Mouse (Mus musculus) myocyte (in vitro differentiated cells): ENCODE measurements at regions not wholly inside any gene's neighbourhood (a gene's known extent, or its start where the extent isn't known, plus 50 kb on each side); places are given as distances from the start of the nearest gene placed in this dataset.

Source experiments
- CEBPB ChIP-seq: IDR thresholded peaks from 2 replicates; pipeline ENCODE4 v1.6.1; 2011; ENCODE audit warnings: mild to moderate bottlenecking, moderate library complexity; ENCODE audit not compliant: poor library complexity, insufficient read depth, severe bottlenecking
- MAX ChIP-seq: IDR thresholded peaks from one replicate; pipeline ENCODE4 v1.6.1; 2011; ENCODE audit warnings: low read depth, mild to moderate bottlenecking, control low read depth
- MYOD1 ChIP-seq, 3 experiments: IDR thresholded peaks; one replicate each; pipeline ENCODE4 v1.6.1; 2011; ENCODE audit warnings: control low read depth in 2 of 3, low read depth in 2 of 3, mild to moderate bottlenecking in 2 of 3, moderate library complexity in 1 of 3; ENCODE audit not compliant: insufficient read length in 2 of 3, control insufficient read depth in 1 of 3
- POLR2A ChIP-seq: IDR thresholded peaks from one replicate; pipeline ENCODE4 v1.6.1; 2011; ENCODE audit warnings: low read depth, mild to moderate bottlenecking, control low read depth, moderate library complexity; ENCODE audit not compliant: insufficient read length
- SRF ChIP-seq: IDR thresholded peaks from one replicate; pipeline ENCODE4 v1.6.1; 2011; ENCODE audit warnings: low read depth; ENCODE audit not compliant: control insufficient read depth, insufficient read length

DNA sequence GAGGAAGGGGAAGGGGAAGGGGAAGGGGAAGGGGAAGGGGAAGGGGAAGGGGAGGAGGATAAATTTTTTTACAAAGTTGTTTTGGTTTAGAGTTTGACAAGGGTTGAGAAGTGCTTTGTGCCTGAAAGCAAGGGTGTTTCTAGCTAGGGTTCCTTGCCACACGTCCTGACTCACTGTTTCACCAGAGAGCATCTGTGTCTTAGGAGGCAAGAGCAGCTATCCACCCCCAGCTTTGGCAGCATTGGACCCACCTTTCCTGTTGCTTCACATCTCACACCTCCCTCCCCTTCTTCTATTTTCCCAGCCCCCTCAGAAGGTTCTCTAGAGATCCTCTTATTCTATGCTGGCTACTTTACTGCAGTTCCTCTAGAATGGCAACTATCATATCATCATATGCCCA is 531.1 kb upstream of the 4930412O13Rik start:
- TF ChIP-seq MAX (no peak), POLR2A (no peak), SRF (no peak), MYOD1 (IDR thresholded peaks at IDR 0.05; ENCODE audit: control insufficient read depth in 1 of 3, insufficient read length in 2 of 3, low read depth in 2 of 3) (no peak), CEBPB (no peak)
